ENCODE assay signal across 8 mouse cellular contexts in the genomic region with DNA sequence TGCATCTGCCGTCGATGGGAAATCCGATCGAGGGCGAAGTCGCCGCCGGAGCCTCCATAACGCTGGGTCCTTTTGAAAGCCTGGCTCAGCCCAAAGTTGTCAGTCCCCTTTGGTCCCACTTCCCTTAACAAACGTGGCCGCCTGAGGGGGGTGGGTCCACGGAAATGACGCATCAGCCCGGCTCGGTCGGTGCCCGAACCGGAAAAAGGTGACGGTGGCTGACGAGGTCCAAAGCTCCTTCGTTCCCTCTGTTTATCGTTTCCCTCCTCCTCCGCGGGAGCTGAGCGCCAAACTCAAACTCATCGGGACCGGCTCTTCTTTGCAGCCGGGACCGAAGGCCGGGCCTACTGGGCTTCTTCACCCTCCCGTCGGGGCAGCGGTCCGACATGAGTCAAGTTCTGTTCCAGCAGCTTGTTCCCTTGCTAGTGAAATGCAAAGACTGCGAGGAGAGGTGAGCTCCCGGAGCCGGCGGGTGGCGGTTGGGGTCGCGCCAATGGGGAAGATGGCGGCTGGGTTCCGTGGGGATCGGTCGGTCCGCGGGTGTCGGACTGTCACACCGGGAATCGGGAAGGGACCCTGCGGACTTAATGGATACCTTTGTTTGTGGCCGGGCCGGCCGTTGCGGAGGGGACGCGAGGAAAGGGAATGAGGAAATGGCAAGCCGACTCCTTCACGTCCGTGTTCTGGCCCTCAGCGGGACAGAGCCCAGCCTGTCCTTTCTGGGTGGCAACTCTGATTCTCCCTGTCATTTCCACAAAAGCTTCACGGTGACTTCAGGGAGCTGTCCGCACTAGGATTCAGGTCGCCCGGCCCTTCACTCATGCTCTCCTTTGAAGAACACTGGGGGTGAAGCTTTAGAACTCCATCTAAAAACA. TPM values are rescaled to one million over a fixed set of nuclear protein-coding genes. Genes with fewer than 3 reads are reported as not detected.
A peak's percentile ranks its signal among the peaks of the same experiment; 100 is the strongest.
DNase-seq lines count a peak whose midpoint lies in the region; ATAC-seq lines count a peak whose summit lies in the region.

A gene (plus strand): TSS at position 255 of the 875 bp plus-strand sequence.

- peaks cover 9% of the 10 kb centered on the region for H3K4me1 ChIP-seq in hindbrain, embryonic 12.5 days

- peak within 1 kb of the TSS; percentile 68 for H3K9ac ChIP-seq in hindbrain, embryonic 12.5 days

- peak; percentile 98 for ATAC-seq in hindbrain, embryonic 12.5 days (ENCODE audit: low FRiP score)

- WGBS in hindbrain, embryonic 12.5 days, result under 1% methylated on average over 65 of the region's 65 CpGs

- H3K4me2 ChIP-seq in hindbrain, embryonic 12.5 days (replicated peaks), result peak within 1 kb of the TSS; percentile 68

- H3K36me3 ChIP-seq in hindbrain, embryonic 12.5 days, result peaks cover 18% of the 10 kb centered on the region

- peak; percentile 99 for DNase-seq in NIH3T3 (ENCODE audit: low read depth)
- DNase-seq in cerebellum, postnatal 10 days, result peak; percentile 99 to 100
- peak; percentile 95 to 98 for DNase-seq in frontal cortex, postnatal 10 days (ENCODE audit: low spot score in 2 of 2)
- peak; percentile 98 to 99 for DNase-seq in layer of hippocampus, postnatal 14 days (ENCODE audit: low spot score in 2 of 2)
- DNase-seq in lung, postnatal 14 days, result peak; percentile 99
- peak; percentile 97 for DNase-seq in retina, adult 2 months (ENCODE audit: low read depth, low spot score)
- peak; percentile 96 to 98 for DNase-seq in thymus, postnatal 36 days

- no peaks in the 10 kb centered on the region for H3K27me3 ChIP-seq in hindbrain, embryonic 12.5 days

- peak within 1 kb of the TSS; percentile 66 for H3K4me3 ChIP-seq in hindbrain, embryonic 12.5 days

- H3K27ac ChIP-seq in hindbrain, embryonic 12.5 days, result peak within 1 kb of the TSS; percentile 88

- H3K9me3 ChIP-seq in hindbrain, embryonic 12.5 days (replicated peaks), result no peaks in the 10 kb centered on the region

RNA-seq across cellular contexts. Expression of the gene that starts here (rescaled TPM):
- 29.5 and 34.0 TPM in 2 replicates for polyA plus RNA-seq in hindbrain, embryonic 12.5 days (2016; fragmentation: Nextera tagmentation; extraction: Ambion mirVana)
- total RNA-seq in layer of hippocampus, postnatal 14 days (2021), result 1 to 10 TPM; 8.2 TPM

Comparison
In these comparisons a context has a peak if more than half of its experiments do, and no peak if none do; other contexts are left out.
1. Peak in every context shown above with its lines: DNase-seq, ATAC-seq, H3K4me3 ChIP-seq and H3K27ac ChIP-seq.